Mouse (Mus musculus) kidney, adult 18-20 months (tissue): Measurements from ENCODE around the gene Olfr23.
"Not testable (repeated sequence)": the region's sequence is repeated elsewhere in the genome, so short reads cannot be mapped to it uniquely, and the experiment has no call there.

Experiments
- DNase-seq: peaks from one replicate; pipeline ENCODE4 v3.0.0; 2021

Olfr23 gene

GRCm38 (mm10) chr11:73936377-73936776, at the start of gene Olfr23:
Olfr23 (plus strand) TSS chr11:73936677.
- DNase-seq = no peak

- DNase-seq = no peak
These were observed 45.8 kb upstream of the Olfr23 start, which contains the start of gene Olfr394 for GRCm38 (mm10) chr11:73890671-73891070. Olfr394 (minus strand) TSS chr11:73890771.

- DNase-seq = not testable (repeated sequence)
These were observed 27.3 kb upstream of the Olfr23 start, which contains the start of gene Olfr395 for GRCm38 (mm10) chr11:73909199-73909598. Olfr395 (minus strand) TSS chr11:73909299.

- no peak for DNase-seq
These were observed 24.0 kb downstream of the Olfr23 start, which contains the start of gene Olfr397 for GRCm38 (mm10) chr11:73960517-73960916. Olfr397 (plus strand) TSS chr11:73960817.

GRCm38 (mm10) chr11:73990307-73990706, 53.8 kb downstream of the Olfr23 start, which contains the start of gene Olfr398:
Olfr398 (minus strand) TSS chr11:73990407.
- DNase-seq = no peak
